Mouse (Mus musculus) induced T-regulatory cell, adult 2 months (primary cell): ENCODE data around the gene Elobl.

Experiments
- DNase-seq: peaks from one replicate; pipeline ENCODE4 v3.0.0-alpha.2; 2012; ENCODE audit warnings: low read depth

Gene Elobl

DNA sequence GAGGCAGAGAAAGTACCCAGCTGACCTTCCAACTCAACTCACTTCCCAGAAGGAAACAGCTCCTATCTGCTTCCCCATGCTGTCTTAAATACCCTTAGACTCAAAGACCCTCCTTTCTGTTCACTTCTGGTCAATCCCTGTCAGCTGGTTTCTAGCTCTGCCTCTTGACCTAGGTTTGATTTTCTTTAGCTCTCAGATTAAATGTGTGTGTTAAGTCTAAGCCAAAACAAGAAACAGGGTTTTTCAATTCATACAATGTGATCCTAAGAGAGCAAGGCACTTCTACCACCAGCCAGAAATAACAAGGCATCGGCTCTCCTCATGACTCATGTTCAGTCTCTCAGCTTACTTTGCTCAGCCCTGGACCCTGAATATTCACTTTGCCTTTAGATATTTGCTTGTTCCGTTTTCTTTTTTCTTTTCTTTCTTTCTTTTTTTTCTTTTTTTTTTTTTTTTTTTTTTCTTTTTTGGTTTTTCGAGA lies at the start of gene Elobl:
Gene Elobl (minus strand): TSS at position 51 of the 481 bp plus-strand sequence.
- no peak for DNase-seq

DNA sequence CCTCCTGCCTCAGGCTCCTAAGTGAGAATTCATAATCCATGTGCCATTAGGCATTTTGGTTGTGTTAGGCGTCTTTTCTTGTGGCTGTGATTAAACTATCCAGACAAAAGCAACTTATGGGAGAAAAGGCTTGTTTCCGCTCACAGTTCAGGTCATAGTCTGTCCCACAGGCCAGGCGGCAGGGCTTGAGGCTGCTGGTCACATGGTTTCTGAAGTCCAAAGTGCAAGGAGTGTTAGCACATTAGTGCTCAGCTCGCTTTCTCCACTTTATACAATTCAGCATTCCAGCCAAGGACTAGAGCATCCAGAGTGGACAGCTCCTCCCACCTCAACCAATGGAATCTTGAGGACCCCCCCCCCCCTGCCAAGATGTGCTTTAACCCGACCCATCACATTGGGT lies 45.5 kb upstream of the Elobl start:
- no peak for DNase-seq

DNA sequence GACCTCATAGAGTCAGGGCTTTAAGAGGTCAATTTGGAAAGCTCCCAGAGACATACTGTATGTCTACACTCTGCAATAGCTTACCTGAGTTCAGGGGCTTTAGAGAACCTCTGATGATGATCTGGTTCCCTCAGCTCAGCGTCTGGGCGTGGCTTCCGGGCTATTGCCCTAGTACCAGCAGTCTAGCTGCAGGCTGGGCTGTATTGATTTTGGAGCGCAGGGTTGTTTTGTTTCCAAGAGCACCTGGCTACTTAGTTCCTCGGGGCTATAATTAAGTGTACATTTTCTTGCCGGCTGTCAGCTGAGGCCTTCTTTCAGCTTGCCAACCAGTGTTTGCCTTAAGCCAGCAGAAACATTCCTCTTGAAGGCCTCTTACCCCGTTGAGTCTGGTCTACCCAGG lies 42.8 kb upstream of the Elobl start:
- no peak for DNase-seq

DNA sequence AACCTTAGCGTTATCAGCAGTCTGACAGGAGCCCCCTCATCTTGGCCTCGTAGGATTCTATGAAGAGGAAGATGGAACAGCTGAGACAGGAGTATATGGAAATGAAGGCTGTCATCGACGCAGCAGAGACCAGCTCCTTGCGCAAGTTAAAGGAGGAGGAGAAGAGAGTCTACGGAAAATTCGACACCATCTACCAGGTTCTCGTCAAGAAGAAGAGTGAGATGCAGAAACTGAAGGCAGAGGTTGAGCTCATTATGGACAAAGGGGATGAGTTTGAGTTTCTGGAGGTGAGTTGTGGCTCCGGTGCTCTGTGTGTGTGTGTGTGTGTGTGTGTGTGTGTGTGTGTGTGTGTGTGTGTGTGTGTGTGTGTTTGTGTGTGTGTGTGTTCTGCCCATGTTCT lies 42.3 kb upstream of the Elobl start:
- DNase-seq = no peak

DNA sequence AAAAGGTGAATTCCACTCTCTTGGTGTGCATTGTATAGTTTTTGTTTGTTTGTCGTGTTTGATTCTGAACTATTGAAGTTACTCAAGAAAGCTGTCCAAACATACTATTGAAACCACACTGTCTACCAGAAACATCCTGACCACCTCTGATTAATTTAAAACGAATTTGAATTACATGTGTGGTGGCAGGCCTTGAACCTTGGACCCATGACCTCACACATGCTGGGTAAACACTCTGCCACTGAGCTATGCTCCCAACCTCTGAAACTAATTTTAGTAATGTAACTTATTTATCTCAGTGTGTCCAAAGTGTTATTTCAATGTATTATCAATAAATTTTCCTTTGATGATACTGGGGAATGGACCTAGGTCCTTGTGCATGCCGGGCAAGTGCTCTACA lies 40.9 kb upstream of the Elobl start:
- DNase-seq = no peak

DNA sequence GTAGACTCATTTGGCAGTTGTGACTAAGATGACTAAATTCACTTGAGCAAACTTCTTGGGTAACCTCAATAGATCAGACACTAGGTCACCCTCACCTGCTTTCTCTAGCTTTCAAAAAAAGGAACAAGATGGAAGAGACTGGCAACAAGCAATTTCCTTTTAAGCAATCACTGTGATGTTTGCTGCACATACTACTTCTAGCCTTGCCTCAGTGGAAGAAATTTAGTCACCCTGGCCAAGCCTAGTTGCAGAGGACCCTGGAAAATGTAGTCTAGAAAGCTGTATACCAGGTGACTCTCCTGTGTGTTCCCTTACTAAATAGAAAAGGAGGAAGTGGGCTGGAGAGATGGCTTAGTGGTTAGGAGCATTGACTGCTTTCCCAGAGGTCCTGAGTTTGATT lies 39.7 kb upstream of the Elobl start:
- no peak for DNase-seq

DNA sequence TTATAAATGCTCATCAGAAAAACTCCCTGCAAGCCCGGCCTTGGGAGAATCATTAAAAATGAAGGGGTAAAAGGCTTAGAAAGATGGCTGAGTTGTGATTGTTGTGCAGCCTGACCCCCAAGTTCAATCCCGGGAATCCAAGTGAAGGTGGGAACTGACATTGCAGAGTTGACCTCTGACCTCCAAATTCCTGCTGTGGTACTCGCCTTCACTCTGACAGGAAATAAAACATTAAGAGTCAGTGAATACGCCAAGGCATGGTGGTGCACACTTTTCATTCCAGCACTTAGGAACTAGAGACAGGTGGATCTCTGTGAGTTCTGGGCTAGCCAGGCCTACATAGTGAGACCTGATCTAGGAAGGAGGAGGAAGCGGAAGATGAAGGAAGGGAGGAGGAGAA lies 38.7 kb upstream of the Elobl start:
- DNase-seq = no peak

DNA sequence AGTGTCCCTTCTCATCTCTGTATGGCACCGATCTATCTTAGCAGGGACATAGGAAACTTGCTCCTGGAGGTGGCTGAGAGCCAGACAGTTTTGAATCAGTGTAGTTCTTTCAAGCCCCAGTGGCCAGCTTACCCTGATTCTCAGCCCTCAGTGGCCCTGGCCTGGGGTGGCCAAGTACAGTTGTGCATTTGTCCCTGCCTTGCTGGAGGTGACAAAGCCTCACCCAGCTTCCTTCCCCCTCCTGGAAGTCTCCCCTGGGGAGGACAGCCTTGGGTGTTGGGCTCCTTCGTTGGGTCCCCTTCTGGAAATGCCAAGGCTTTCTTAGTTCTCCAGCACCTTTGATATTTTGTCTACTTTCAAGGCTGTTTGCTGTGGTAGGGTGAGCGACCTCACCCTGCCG lies 37.0 kb upstream of the Elobl start:
- DNase-seq = no peak

DNA sequence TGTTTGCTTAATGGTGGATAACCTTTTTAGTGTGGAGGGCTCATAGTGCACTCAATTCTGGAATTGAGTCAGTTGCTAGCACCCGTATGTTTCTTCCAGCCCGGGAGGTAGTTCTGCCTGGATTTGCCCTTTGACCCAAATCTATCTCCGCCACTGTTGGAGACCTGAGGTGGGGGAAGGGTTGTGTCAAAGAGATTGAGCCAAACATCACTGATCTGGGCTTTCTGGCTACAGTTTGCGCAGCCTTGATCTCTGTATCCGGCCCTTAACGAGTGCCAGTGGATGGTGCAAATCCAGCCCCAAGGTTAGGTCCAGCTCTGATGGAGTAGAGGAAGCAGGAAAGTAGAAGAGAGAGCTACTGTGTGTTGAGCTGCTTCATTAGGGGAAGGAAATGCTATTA lies 36.3 kb upstream of the Elobl start:
- no peak for DNase-seq

DNA sequence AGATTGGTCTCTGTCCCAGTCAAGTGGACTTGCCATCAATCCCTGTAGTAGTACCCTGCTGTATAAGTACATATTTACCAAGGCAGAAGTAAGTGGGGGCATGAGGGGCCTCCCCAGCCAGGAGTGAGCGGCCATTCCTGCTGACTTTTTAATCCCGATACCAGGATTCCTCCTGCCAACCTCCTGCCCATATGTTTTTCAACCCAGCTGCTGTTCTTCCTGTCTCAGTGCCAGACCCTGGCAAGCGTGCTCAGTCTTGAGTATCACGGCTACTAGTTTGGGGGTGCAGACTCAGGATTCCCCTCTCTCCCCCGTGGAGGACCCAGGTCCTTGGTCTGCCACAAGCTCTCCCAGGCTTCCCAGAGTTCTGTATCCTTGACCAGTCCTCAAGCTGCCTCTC lies 35.9 kb upstream of the Elobl start:
- DNase-seq = no peak

DNA sequence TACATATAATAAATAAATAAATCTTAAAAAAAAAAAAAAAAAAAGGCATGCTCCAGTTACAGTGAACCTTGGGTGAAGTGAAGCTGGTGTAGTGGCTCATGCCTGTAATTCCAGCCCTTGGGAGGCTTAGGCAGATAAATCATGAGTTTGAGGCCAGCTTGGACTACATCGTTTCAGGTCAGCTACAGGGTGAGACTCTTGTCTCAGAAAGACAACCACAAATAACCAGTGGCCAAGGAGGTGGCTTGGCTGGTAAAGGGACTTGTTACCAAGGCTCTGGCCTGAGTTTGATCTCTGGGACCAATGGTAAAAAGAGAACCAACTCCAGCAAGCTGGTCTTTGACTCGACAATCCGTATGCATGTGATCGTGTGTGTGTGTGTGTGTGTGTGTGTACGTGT lies 35.3 kb upstream of the Elobl start:
- DNase-seq = no peak

DNA sequence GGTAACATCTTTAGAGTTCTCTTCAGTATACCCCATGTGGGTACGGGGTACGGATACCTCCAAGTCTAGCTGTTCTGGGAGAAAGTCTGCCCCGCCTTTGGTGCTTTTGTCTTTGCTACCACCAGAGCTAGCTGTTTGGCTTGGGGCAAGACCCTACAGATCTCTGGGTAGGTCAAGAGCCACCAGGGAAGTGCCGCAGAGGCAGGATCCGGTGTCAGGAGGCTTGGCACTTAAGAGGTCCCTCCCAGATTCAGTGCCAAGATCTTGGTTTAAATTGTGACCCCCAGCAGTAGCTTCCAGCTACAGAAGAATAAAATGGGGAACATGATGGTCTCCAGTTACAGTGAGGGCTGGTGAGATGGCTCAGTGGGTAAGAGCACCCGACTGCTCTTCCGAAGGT lies 34.8 kb upstream of the Elobl start:
- DNase-seq = no peak

DNA sequence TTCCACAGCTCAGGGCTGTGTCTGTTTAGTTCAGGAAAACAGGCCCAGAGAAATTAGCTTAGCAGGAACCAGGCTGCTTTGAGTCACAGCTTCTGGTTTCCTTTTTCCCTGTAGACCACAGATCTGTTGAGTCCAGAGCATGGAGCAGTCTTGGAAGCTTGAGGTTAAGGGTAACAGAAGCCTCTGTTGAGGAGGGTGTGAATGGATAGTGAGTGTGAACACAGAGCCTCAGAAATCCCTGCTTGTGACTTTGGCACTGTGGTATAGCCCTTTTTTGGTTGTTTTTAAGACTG lies 33.7 kb upstream of the Elobl start:
- peak; percentile 47 for DNase-seq

DNA sequence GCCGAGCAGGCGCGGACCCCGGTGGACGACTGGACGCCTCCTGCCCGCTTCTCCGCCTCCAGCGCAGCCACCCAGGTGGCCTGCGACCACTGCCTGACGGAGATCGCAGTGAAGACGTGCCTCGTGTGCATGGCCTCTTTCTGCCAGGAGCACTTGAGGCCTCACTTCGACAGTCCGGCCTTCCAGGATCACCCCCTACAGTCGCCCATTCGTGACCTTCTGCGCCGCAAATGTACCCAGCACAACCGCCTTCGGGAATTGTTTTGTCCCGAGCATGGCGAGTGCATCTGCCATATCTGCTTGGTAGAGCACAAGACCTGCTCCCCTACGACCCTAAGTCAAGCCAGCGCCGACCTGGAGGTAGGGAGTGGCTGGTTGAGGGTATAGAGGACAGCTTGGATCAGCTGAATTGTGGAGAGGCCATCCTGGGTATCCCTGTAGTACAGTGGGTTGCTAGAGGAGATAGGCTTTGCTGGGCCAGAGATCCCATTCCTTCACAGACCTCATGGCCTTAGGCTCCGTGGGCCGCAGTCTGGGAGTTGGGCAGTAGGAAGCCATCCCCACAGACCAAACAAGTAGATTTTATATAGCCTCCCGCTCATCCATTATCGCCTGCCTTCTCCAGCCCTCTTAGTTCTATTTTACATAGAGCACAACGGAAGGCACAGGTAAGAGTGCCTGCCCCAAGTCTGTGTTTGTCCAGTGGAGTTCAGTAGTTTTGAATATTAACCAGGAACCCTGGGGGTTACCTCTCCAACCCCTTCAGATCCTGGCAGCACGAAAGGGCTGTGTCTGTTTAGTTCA lies 33.2 kb upstream of the Elobl start:
- peak; percentile 43 for DNase-seq

DNA sequence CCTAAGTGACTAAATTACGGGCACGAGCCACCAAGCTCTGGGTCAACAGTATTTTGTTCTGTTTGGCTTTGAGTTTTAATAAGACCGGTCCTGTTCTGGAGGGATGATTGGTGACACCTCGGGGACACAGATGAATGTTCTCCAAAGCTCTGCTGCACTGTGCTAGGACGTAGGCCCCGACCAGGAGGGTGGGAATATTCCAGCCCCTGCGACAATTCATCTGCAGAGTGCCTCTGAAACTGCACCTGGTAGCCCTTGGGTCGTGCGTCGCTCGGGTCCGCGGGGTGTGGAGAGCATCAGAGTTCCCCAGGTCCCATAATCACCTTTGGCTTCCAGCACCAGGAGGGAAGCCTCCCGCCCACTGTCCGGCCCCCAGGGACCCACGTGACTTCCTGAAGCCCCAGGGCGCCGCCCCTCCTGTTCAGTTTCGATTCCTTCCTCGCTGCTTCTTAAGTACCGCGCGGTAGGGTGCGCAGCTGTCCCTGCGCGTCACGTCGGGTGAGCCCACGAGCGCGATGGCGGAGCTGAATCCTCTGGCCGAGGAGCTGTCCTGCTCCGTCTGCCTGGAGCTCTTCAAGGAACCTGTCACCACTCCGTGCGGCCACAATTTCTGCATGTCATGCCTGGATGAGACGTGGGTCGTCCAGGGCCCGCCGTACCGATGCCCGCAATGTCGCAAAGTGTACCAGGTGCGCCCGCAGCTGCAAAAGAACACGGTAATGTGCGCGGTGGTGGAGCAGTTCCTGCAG lies 32.4 kb upstream of the Elobl start, which contains the start of gene Trim25:
Gene Trim25 (plus strand): TSS at position 403 of the 749 bp plus-strand sequence.
- DNase-seq = peak; percentile 98

DNA sequence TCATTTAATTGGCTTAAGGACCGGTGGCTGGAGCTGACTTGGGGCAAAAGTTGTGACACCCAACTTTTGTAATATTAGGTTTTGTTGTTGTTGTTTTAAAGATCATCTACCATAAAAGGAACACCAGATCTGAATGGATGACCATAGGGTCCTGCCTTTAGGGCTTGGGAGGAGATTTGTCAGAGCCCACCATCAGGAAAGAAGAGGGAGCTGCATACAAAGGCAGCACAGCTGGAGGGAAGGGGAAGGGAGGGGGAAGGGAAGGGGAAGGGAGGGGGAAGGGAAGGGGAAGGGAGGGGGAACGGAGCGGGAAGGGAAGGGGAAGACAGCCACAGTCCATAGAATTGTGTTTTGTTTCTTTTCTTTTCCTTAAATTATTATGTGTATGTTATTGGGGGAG lies 31.7 kb upstream of the Elobl start:
- no peak for DNase-seq

DNA sequence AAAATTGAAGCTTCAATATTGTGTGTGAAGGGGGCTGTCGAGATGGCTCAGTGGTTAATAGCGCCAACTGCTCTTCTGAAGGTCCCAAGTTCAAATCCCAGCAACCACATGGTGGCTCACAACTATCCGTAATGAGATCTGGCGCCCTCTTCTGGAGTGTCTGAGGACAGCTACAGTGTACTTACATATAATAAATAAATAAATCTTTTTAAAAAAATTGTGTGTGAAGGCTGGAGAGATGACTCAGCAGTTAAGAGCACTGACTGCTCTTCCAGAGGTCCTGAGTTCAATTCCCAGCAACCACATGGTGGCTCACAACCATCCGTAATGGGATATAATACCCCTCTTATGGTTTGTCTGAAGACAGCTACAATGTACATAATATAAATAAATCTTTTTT lies 30.6 kb upstream of the Elobl start:
- DNase-seq = peak; percentile 26

DNA sequence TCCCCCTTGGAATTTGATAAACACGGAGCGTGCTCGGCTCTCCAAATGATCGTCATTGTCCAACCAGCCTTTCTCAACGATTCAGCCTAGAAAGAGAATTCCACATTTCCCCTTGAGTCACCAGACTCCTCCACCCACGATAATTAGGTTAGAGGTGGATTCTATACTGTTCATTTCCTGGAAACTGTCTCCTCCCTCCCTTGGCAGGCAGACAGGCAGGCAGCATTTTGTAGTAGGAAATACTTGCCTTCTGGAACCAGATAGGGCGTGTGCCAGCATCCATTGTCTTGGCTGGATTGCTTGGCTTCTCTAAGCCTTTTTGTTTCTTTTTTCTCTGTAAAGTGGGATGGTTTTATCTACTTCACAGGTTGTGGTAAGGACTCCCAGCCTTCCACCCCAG lies 29.7 kb upstream of the Elobl start:
- no peak for DNase-seq

DNA sequence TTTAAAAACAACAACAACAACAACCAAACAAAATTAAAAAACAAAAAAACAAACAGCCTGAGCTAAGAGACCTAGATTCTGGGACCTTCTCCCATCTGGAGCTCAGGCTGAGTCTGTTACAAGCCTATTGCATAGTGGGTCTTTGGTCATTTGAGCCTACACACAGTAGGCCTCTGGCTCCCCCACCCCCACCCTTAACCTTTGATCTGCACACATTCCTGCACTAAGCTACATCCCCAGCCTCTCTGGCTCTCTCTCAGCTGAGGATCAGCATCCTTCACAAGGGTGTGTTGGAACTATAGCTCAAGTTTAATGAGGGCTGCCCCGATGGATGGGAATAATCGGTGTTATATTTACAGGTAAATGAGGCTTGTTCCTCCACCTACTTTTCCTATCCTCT lies 28.9 kb upstream of the Elobl start:
- DNase-seq = no peak

DNA sequence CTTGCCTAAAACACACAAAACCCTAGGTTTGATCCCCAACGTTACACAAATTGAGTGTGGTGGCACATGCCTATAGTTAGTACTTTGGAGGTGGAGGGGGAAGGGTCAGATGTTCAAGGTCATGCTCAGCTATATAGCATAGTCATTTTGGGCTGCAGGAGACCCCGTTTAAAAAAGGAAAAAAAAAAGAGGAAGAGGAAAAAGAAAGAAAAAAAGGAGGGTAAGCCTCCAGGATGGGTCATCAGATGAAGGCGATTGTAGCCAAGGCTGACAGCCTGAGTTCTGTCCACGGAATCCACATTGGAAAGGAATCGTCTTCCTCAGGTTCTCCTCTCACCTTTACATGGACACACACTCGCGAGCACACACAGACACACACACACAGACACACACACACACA lies 27.8 kb upstream of the Elobl start:
- DNase-seq = no peak

DNA sequence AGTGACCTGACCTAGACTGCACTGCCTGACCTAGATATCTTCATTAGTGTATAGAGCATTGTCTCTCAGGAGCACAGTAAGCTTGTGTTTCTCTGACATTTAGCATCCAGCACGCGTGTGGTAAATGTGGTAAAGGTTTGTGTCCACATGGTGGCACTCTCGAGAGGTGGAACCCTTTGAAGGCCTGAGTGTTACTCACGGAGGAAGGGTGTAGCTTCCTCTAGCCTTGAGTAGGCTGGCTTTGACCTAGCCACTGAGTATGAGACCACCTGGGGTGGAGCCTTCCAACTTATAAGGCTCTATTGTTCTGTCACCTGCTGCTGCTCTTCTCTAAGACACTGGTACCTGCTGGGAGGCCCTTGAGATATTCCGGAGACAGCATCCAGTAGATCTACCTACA lies 26.9 kb upstream of the Elobl start:
- DNase-seq = peak; percentile 89

DNA sequence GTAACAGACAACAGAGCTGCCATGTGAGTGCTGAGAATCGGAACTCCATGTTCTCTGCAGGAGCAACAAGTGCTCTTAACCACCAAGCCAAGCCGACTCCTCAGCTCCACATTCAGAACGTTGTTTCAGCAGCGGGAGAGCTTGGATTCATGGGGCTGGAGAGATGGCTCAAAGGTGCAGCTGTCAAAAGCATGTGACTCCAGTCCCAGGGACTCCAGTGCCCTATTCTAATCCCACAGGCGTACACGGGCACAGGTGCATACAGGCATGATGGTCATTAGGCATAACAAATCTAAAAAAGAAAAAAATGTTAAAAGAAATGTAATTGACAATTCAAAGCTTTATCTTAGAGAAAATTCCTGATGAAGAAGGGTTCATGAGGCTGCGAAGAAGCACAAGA lies 26.5 kb upstream of the Elobl start:
- no peak for DNase-seq

DNA sequence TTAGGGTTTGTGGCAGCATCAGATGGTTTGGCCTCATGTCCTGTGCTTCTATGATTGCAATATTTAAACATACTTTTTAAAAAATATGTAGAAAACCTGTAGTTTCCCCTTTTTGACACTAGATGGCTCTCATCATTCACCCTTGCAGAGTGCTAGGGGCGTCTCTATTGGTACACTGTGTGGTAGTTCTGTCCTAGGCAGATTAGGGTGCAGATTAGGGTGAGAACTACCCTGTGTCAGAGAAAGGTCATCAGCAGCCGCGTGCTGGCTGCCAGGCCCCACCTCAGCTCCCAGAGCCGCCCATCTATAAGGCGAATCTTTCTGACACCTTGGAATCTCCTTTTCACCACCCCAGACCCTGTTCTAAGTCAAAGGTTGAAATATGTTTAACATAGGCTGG lies 22.8 kb upstream of the Elobl start:
- peak; percentile 80 for DNase-seq

DNA sequence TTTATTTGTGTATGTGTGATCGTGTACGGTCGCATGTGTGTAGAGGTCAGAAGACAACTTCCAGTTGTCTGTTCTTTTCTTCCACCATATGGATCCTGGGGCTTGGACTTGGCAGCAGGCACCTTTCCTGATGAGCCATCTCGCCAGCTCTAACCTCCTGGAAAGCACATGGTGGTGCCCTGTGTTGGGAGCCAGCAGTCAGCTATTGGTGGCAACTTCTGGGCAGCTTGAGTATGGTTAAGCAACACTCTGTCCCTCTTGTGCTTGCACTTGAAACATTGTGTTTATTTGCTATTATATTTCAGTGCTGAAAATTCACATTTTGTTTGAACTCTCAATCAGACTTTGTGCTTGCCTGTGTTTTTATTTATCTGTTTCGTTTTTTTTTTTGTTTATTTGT lies 22.2 kb upstream of the Elobl start:
- no peak for DNase-seq
